Mouse (Mus musculus) cerebellum, adult 18-20 months (tissue): ENCODE results near the gene Olfr557.

Source experiments
- DNase-seq, 2 experiments: peaks; one replicate each; pipeline ENCODE4 v3.0.0; 2021

Gene Olfr557

DNA sequence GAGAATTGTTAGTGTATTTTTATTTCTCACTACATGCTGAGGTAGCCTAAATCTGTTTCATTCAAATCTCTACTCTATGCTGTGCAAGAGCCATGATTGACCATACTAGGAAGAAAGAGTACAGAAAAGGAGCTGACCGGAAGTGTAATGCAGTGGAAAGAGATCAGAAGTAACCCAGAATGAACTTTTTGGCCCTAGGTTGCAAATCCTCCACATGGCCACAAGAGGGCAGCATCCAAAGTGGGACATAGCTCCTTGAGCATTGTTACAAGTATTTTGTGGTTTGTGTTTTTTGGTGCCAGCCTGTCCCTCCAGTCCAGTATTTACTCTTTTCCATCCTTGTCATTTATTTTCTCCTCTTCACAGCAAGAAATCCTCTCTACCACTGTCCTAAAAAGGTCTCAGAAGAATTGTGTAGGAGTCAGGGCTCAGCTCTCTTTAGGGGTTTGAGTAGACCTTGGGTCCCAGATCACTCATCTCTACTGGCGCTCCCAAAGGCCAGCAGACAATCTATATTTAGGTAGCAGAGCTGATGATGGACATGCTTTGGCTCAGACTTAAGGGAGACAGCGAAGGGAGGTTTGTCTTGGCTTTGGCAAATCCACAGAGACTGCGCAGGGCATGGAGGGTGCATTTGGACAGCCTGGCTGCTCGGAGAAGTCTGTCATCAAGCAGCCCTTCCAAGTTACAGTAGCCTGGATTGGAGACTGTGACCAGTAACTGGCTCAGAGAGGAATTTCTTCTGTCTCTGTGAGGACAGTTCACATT is at the start of gene Olfr557:
Olfr557 (plus strand) TSS at position 553 of the 768 bp plus-strand sequence.
- peak in 1 of 2 experiments; percentile 13 for DNase-seq

DNA sequence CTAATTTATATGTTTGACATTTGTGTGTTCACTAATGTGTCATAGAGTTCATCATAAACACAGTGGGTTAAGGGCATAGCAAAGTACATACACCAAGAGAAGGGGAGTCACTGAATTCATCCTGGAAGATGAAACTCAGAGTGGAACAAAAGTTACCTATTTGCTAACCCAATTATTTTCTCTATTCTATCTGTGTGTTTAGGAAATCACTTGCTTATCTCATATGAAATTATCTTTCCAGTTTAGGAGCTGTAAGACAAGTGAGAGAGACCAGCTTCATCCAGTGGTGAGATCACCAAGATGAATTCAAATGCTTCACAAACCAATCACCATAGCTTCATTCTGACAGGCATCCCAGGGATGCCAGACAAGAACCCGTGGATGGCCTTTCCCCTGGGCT is 37.2 kb upstream of the Olfr557 start, which contains the start of gene Olfr555:
Olfr555 (plus strand) TSS at position 301 of the 400 bp plus-strand sequence.
- no peak for DNase-seq

GRCm38 (mm10) chr7:102664599-102664998 is 31.1 kb upstream of the Olfr557 start, which contains the start of gene Olfr556:
Olfr556 (plus strand) TSS chr7:102664899.
- no peak for DNase-seq

- DNase-seq = no peak
Measured at GRCm38 (mm10) chr7:102665378-102665777, 30.3 kb upstream of the Olfr557 start.

DNA sequence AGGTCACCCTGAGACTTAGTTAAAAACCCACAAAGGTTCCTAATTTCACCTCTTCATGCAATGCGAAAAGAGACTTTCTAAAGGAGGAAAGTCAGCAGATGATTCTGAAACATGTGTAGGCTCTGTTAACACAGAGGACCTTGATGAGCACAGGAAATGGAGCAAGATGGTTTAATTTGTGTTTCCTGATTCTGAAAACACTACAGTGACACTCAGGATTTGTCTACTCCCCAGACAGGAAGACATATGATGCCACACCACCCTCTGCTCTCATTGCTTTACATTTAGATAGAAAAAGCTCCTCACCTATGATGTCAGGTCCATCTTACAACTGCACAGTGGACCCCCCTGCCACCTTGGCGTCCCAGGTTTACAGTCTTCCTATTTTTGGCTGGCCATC is 19.5 kb upstream of the Olfr557 start:
- no peak for DNase-seq

DNA sequence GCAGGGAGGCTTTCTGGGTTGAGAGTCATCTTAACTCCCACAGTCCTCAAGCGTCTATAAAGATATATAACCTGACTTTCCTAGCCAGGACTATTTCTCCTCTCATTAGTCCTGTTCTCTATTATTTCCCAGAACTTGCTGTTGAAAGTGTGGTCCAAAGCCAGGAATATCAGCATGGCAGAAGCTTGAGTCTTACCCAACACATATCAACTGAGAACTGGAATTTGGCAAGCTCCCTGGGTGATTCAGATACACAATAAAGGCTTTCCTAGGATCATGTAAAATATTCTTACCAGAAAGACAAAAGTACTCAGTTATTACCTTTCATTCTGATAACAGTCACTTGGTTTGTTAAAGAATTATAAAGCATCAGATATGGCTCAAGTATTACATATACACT is 13.8 kb upstream of the Olfr557 start:
- no peak for DNase-seq

DNA sequence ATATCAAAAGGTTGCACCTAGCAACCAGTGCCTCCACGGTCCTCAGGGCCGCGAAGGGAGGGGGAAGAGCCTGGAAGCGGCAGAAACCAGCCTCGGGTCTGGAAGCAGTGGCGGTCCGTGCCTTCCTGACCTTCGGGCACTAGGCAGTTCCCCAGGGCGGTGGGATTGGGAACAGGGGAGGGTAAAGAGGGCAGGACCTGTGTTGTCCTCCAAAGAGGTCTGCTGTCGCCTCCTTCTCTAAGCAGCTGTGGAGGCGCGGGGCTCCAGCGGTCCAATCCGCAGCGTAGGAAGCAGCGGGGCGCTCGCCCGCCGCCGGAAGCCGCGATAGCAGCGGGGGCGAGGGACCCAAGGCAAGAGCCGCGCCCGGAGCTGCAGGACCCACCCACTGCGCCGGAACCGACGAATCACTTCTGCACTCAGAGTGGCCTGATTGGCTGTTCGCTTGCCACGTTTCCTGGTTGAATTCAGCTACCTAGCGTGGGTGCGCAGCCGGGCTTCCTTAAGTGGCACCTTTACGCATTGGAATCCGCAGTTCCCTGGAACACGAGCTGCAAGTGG is 8.7 kb upstream of the Olfr557 start, which contains the start of gene Trim68:
Trim68 (minus strand) TSS at position 384 of the 558 bp plus-strand sequence.
- peak; percentile 59 to 67 for DNase-seq

- peak; percentile 4 to 19 for DNase-seq
Measured at GRCm38 (mm10) chr7:102698461-102698860, 2.8 kb downstream of the Olfr557 start.

- DNase-seq = no peak
Measured at GRCm38 (mm10) chr7:102701915-102702314, 6.2 kb downstream of the Olfr557 start, which contains the start of gene Olfr558. Olfr558 (plus strand) TSS chr7:102702215.

- DNase-seq = no peak
Measured at GRCm38 (mm10) chr7:102718970-102719369, 23.3 kb downstream of the Olfr557 start, which contains the start of gene Olfr33. Olfr33 (minus strand) TSS chr7:102719070.

- no peak for DNase-seq
Measured at GRCm38 (mm10) chr7:102727391-102727790, 31.7 kb downstream of the Olfr557 start, which contains the start of gene Olfr559. Olfr559 (minus strand) TSS chr7:102727491.

GRCm38 (mm10) chr7:102733793-102734192 is 38.1 kb downstream of the Olfr557 start:
- no peak for DNase-seq

- no peak for DNase-seq
Measured at GRCm38 (mm10) chr7:102737705-102738104, 42.0 kb downstream of the Olfr557 start.
